In genomic region chr4:66947657-66948056, GRCm38 (mm10) we compare ENCODE assay signal across 26 mouse cellular contexts.
"Had no signal": no experiment of that assay in that cellular context is flagged by ENCODE, and none has a peak within 500 bp of the region (broad histone marks: within the 10 kb centered on the region; RNA-seq: fewer than 3 reads in every experiment).

No protein-coding gene starts in this region.

- H3K36me3 ChIP-seq: heart, embryonic 10.5 days; heart, embryonic 12.5 days; hindbrain, embryonic 10.5 days; hindbrain, embryonic 12.5 days; intestine, embryonic 15.5 days; liver, embryonic 13.5 days; liver, embryonic 15.5 days had no signal

- H3K4me2 ChIP-seq: heart, embryonic 12.5 days; hindbrain, embryonic 12.5 days; hindbrain, embryonic 14.5 days; intestine, embryonic 15.5 days; liver, embryonic 11.5 days; liver, embryonic 13.5 days; liver, embryonic 15.5 days had no signal

- H3K9ac ChIP-seq: heart, embryonic 12.5 days; hindbrain, embryonic 12.5 days; hindbrain, embryonic 14.5 days; intestine, embryonic 15.5 days; liver, embryonic 13.5 days; liver, embryonic 15.5 days; liver, postnatal 0 days had no signal

- H3K4me3 ChIP-seq: heart, embryonic 10.5 days; heart, embryonic 12.5 days; hindbrain, embryonic 10.5 days; hindbrain, embryonic 12.5 days; intestine, embryonic 15.5 days; layer of hippocampus, adult 2 months; left cerebral cortex, adult 2 months; liver, embryonic 13.5 days; liver, embryonic 15.5 days had no signal

- H3K9me3 ChIP-seq: heart, embryonic 10.5 days; heart, embryonic 12.5 days; hindbrain, embryonic 10.5 days; hindbrain, embryonic 12.5 days; intestine, embryonic 15.5 days; liver, embryonic 13.5 days; liver, embryonic 15.5 days had no signal

- H3K4me1 ChIP-seq: heart, embryonic 10.5 days; heart, embryonic 12.5 days; hindbrain, embryonic 10.5 days; hindbrain, embryonic 12.5 days; intestine, embryonic 15.5 days; liver, embryonic 13.5 days; liver, embryonic 15.5 days had no signal

- H3K27ac ChIP-seq: heart, embryonic 10.5 days; hindbrain, embryonic 10.5 days; hindbrain, embryonic 12.5 days; hindbrain, embryonic 14.5 days; intestine, embryonic 15.5 days; layer of hippocampus, adult 2 months; left cerebral cortex, adult 2 months; liver, embryonic 13.5 days; liver, embryonic 15.5 days had no signal

- DNase-seq: gastrocnemius, postnatal 14 days; gastrocnemius, postnatal 36 days; heart, adult 18-20 months; heart, postnatal 10 days; heart, postnatal 4 days; kidney, adult 18-20 months; kidney, adult 8-10 months; kidney, postnatal 10 days; kidney, postnatal 25 days; kidney, postnatal 4 days; liver; liver, embryonic 13.5 days; liver, postnatal 0 days had no signal

- ATAC-seq: hindbrain, embryonic 16.5 days; inflammation-experienced regulatory T-cells, adult 6 months; intestine, embryonic 15.5 days; intestine, postnatal 0 days; liver, postnatal 0 days had no signal

- H3K27me3 ChIP-seq: heart, embryonic 12.5 days; hindbrain, embryonic 12.5 days; intestine, embryonic 15.5 days; liver, embryonic 13.5 days; liver, embryonic 15.5 days had no signal
